Mouse (Mus musculus) midbrain, embryonic 14.5 days (tissue): ENCODE measurements around the gene Dot1l. TPM values are rescaled to one million over a fixed set of nuclear protein-coding genes. Genes with fewer than 3 reads are reported as not detected.

Experiments
- ATAC-seq: fragments of 200-750 bp; cut with Nextera tagmentation; 2 replicates; pipeline ENCODE4 v1.8.0; 2017; ENCODE audit warnings: moderate number of reproducible peaks, moderate library complexity; ENCODE audit not compliant: low FRiP score, low TSS enrichment
- DNase-seq: peaks from one replicate; pipeline ENCODE4 v3.0.0-alpha.2; 2015
- H3K27ac ChIP-seq: fragments of 300-500 bp; sonication (generic); replicated peaks from 2 replicates; pipeline ENCODE4 v1.5.1; 2014; ENCODE audit warnings: mild to moderate bottlenecking, low read depth, low read length, moderate library complexity
- H3K27me3 ChIP-seq: fragments of 300-500 bp; sonication (generic); 2 replicates; pipeline ENCODE4 v1.6.1; 2014; ENCODE audit warnings: low read length, control low read depth, mixed read lengths; ENCODE audit not compliant: control insufficient read depth, insufficient read depth
- H3K36me3 ChIP-seq: fragments of 300-500 bp; sonication (generic); 2 replicates; pipeline ENCODE4 v1.6.1; 2014; ENCODE audit warnings: low read length, control low read depth; ENCODE audit not compliant: control insufficient read depth, insufficient read depth
- H3K4me1 ChIP-seq: fragments of 300-500 bp; sonication (generic); 2 replicates; pipeline ENCODE4 v1.6.1; 2014; ENCODE audit warnings: mild to moderate bottlenecking, antibody characterized with exemption, low read length, control low read depth; ENCODE audit not compliant: control insufficient read depth, insufficient read depth
- H3K4me2 ChIP-seq: fragments of 300-500 bp; sonication (generic); 2 replicates; pipeline ENCODE4 v1.6.1; 2014; ENCODE audit warnings: mild to moderate bottlenecking, low read length, moderate library complexity
- H3K4me3 ChIP-seq: fragments of 300-500 bp; sonication (generic); replicated peaks from 2 replicates; pipeline ENCODE4 v1.5.1; 2014; ENCODE audit warnings: low read depth, low read length
- H3K9ac ChIP-seq: fragments of 300-500 bp; sonication (generic); replicated peaks from 2 replicates; pipeline ENCODE4 v1.6.1; 2014; ENCODE audit warnings: mild to moderate bottlenecking, low read length, moderate library complexity
- H3K9me3 ChIP-seq: fragments of 300-500 bp; sonication (generic); 2 replicates; pipeline ENCODE4 v1.6.1; 2016; ENCODE audit warnings: low read length, control low read depth, mixed read lengths; ENCODE audit not compliant: control insufficient read depth
- WGBS: fragments of 180-500 bp; shearing (Covaris S2); extraction: QIAGEN DNeasy Blood & Tissue Kit; methylation state at CpG from one replicate; pipeline ENCODE4 v1.1.7; 2014; 5-methylcytosine and 5-hydroxymethylcytosine counted together
- polyA plus RNA-seq: library from polyadenylated mRNA; unstranded; fragments of >200 nt; fragmentation: Nextera tagmentation; extraction: Ambion mirVana; gene quantifications from 2 replicates; pipeline ENCODE4 v1.2.1, GENCODE M21; 2014

The Dot1l gene
- polyA plus RNA-seq, 1 experiment from 2014 or later: 27.9 TPM

DNA sequence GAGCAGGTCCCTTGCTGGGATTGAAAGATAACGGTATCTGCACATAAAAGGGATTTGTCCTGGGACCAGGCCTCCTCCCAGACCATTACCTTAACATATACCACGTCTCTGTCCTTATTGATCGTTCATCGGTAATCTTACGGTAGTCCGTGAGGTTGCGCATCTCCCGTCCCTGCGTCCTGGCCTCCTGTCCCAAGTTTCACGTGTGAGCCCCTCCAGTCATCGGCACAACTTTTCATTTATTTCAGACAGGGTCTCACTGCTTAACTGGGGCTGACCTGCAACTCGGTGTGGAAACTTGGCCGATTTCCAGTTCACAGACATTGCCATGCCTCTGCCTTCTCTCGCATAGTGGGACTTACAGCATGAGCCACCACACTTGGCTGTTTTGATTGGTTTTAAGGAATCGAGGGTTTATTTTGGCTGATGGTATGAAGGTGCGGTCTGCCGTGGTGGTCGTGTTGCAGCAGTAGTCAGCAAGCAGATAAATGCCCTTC lies 44.1 kb downstream of the Dot1l start:
- ATAC-seq (no peak), DNase-seq (peak; percentile 13)
- no peaks in the 10 kb centered on the region for H3K27me3 ChIP-seq
- H3K4me2 ChIP-seq: peak overlapping the region; percentile 82
- H3K9me3 ChIP-seq: no peaks in the 10 kb centered on the region
- peaks cover 66% of the 10 kb centered on the region for H3K36me3 ChIP-seq
- H3K27ac ChIP-seq: peak overlapping the region; percentile 91
- peaks cover 22% of the 10 kb centered on the region for H3K4me1 ChIP-seq
- peak overlapping the region; percentile 91 for H3K9ac ChIP-seq
- peak overlapping the region; percentile 88 for H3K4me3 ChIP-seq
- WGBS: 3% methylated on average over 18 of the region's 18 CpGs

DNA sequence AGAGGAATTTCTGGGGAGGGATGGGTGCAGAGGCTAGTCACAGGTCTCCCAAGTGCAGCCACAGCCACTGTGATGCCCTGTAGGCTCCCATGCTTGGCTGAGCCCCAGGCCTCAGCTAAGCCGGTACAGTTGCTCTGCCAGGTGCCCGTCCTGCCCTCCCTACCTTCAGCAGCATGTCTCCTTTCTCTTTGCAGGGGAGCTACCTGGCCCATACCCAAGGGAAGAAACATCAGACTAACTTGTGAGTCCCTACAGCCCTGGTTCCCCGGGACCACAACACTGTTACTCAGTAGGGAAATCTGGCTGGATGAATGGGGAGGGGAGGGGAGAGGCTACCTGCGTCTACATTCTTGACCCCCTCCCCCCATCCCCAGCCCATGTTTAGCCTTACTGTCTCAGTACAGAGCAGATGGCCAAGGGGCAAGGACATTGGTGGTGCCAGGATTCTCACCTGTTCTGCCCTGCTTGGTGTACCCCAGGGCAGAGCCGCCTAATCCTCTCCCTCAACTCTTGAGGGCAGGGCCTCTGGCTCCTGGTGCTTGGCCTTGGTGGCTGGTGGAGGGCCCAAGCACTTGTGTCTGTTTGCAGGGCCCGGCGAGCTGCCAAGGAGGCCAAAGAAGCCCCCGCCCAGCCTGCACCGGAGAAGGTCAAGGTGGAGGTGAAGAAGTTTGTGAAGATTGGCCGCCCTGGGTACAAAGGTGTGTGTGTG lies 47.4 kb downstream of the Dot1l start:
- peaks cover 22% of the 10 kb centered on the region for H3K4me1 ChIP-seq
- H3K27me3 ChIP-seq: no peaks in the 10 kb centered on the region
- no peak overlapping the region for H3K4me3 ChIP-seq
- H3K36me3 ChIP-seq: peaks cover 54% of the 10 kb centered on the region
- DNase-seq (no peak), ATAC-seq (no peak)
- no peak overlapping the region for H3K9ac ChIP-seq
- no peak overlapping the region for H3K4me2 ChIP-seq
- H3K27ac ChIP-seq: no peak overlapping the region
- WGBS: 94% methylated on average over 10 of the region's 10 CpGs
- H3K9me3 ChIP-seq: no peaks in the 10 kb centered on the region

GRCm38 (mm10) chr10:80802996-80803395 lies 48.0 kb downstream of the Dot1l start:
- 82% methylated on average over 3 of the region's 3 CpGs for WGBS
- Histone ChIP-seq H3K9ac (no peak overlapping the region), H3K36me3 (peaks cover 54% of the 10 kb centered on the region), H3K4me3 (no peak overlapping the region), H3K4me2 (no peak overlapping the region), H3K27me3 (no peaks in the 10 kb centered on the region), H3K4me1 (peaks cover 26% of the 10 kb centered on the region), H3K27ac (no peak overlapping the region), H3K9me3 (no peaks in the 10 kb centered on the region)
- ATAC-seq: no peak
- DNase-seq: no peak

- peaks cover 4% of the 10 kb centered on the region; the same call in 1 of the 2 replicates for H3K27me3 ChIP-seq
These were observed 49.3 kb downstream of the Dot1l start for GRCm38 (mm10) chr10:80804340-80804739.

GRCm38 (mm10) chr10:80804916-80805315 lies 49.9 kb downstream of the Dot1l start, which contains the start of gene Amh:
Gene Amh (plus strand): TSS chr10:80805243.
- WGBS: 70% methylated on average over 6 of the region's 6 CpGs
- Histone ChIP-seq H3K4me2 (0 out of 2 replicates have a peak within 1 kb of the TSS, but pooled peaks have one; percentile 8), H3K27ac (no peak within 1 kb of the TSS), H3K9ac (peak within 1 kb of the TSS; percentile 72), H3K36me3 (peaks cover 52% of the 10 kb centered on the region), H3K9me3 (no peaks in the 10 kb centered on the region), H3K4me1 (peaks cover 31% of the 10 kb centered on the region), H3K27me3 (peaks cover 9% of the 10 kb centered on the region), H3K4me3 (peak within 1 kb of the TSS; percentile 48; the same call in 1 of the 2 replicates)
- no peak for DNase-seq
- ATAC-seq: no peak

More at GRCm38 (mm10) chr10:80804340-80804739, 49.3 kb downstream of the Dot1l start:
- WGBS: 100% methylated on average over 2 of the region's 2 CpGs
- ATAC-seq (no peak), DNase-seq (no peak)
- Histone ChIP-seq H3K4me1 (peaks cover 37% of the 10 kb centered on the region), H3K9ac (no peak overlapping the region), H3K4me3 (no peak overlapping the region), H3K27ac (no peak overlapping the region), H3K36me3 (peaks cover 54% of the 10 kb centered on the region), H3K9me3 (no peaks in the 10 kb centered on the region), H3K4me2 (no peak overlapping the region)

DNA sequence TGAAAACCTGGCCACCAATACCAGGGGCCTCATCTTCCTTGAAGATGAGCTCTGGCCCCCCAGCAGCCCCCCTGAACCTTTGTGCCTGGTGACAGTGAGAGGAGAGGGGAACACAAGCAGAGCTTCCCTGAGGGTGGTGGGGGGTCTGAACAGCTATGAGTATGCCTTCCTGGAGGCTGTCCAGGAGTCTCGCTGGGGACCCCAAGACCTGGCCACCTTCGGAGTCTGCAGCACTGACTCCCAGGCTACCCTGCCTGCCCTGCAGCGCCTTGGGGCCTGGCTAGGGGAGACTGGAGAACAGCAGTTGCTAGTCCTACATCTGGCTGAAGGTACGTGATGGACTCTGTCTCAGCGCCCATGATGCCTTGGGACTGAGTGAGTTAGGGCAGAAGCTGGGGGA lies 50.3 kb downstream of the Dot1l start:
- H3K4me3 ChIP-seq: no peak overlapping the region
- 83% methylated on average over 5 of the region's 5 CpGs for WGBS
- H3K4me2 ChIP-seq: no peak overlapping the region
- no peak overlapping the region for H3K9ac ChIP-seq
- H3K27me3 ChIP-seq: peaks cover 13% of the 10 kb centered on the region
- DNase-seq: no peak
- H3K9me3 ChIP-seq: no peaks in the 10 kb centered on the region
- peaks cover 27% of the 10 kb centered on the region for H3K4me1 ChIP-seq
- H3K27ac ChIP-seq: no peak overlapping the region
- peaks cover 48% of the 10 kb centered on the region for H3K36me3 ChIP-seq
- no peak for ATAC-seq

DNA sequence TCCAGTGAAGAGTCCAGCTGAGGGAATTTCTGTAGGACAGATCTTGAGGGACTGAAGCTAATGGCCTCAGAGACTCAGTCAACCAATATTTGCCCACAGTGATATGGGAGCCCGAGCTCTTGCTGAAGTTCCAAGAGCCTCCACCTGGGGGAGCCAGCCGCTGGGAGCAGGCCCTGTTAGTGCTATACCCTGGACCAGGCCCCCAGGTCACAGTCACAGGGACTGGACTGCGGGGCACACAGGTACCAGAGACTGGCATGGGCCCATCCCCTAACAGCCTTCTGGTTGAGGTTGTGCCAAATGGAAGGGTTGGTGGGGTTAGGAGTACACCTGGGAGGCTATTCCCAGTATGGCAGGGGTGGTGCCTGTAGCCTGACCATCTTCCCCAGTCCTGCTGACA lies 50.9 kb downstream of the Dot1l start:
- ATAC-seq (no peak), DNase-seq (peak; percentile 74)
- WGBS: 7% methylated on average over 3 of the region's 3 CpGs
- H3K4me3 ChIP-seq: peak overlapping the region; percentile 48; the same call in 1 of the 2 replicates
- peaks cover 47% of the 10 kb centered on the region for H3K36me3 ChIP-seq
- no peaks in the 10 kb centered on the region for H3K9me3 ChIP-seq
- 0 out of 2 replicates have a peak overlapping the region, but pooled peaks have one; percentile 8 for H3K4me2 ChIP-seq
- peak overlapping the region; percentile 72 for H3K9ac ChIP-seq
- no peak overlapping the region for H3K27ac ChIP-seq
- H3K4me1 ChIP-seq: peaks cover 27% of the 10 kb centered on the region
- peaks cover 17% of the 10 kb centered on the region for H3K27me3 ChIP-seq

DNA sequence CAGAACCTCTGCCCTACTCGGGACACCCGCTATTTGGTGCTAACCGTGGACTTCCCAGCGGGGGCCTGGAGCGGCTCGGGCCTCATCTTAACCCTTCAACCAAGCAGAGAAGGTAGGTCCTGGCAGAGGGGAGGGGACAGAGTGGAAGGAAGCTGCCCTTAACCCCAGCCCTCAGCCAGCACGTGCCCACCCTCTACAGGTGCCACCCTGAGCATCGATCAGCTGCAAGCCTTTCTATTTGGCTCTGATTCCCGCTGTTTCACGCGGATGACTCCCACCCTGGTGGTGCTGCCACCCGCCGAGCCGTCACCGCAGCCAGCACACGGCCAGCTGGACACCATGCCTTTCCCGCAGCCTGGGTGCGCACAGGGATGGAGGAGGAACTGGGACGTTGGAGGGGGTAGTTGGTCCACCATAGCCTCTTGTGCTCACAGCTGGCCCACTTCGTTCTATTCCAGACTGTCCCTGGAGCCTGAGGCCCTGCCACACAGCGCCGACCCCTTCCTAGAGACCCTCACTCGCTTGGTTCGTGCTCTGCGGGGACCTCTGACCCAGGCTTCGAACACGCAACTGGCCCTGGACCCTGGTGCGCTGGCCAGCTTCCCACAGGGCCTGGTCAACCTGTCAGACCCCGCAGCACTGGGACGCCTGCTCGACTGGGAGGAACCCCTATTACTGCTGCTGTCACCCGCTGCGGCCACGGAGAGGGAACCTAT lies 51.5 kb downstream of the Dot1l start:
- H3K9me3 ChIP-seq: no peaks in the 10 kb centered on the region
- peaks cover 17% of the 10 kb centered on the region for H3K27me3 ChIP-seq
- H3K4me3 ChIP-seq: peak overlapping the region; percentile 48
- DNase-seq: no peak
- peaks cover 27% of the 10 kb centered on the region for H3K4me1 ChIP-seq
- peak overlapping the region; percentile 95 for H3K4me2 ChIP-seq
- peak overlapping the region; percentile 72 for H3K9ac ChIP-seq
- 36% methylated on average over 33 of the region's 34 CpGs for WGBS
- ATAC-seq: peak; percentile 16; the same call in 1 of the 2 replicates
- peaks cover 41% of the 10 kb centered on the region for H3K36me3 ChIP-seq
- H3K27ac ChIP-seq: peak overlapping the region; percentile 89
